Mouse (Mus musculus) granulocyte monocyte progenitor cell, adult 5-6 weeks (primary cell): ENCODE results near the gene Ryk. TPM values are rescaled to one million over a fixed set of nuclear protein-coding genes. Genes with fewer than 3 reads are reported as not detected.

Experiments
- ATAC-seq: replicated peaks from 2 replicates; pipeline ENCODE4 v1.8.0; 2016; ENCODE audit warnings: mild to moderate bottlenecking, moderate TSS enrichment, inconsistent platforms; ENCODE audit not compliant: poor library complexity, severe bottlenecking
- total RNA-seq, 2 experiments: library from RNA; stranded (forward) in 1 of 2; stranded (reverse) in 1 of 2; fragments of 200-712, 200-1000 nt in 1 of 2; fragments of >200 nt in 1 of 2; fragmentation: Nextera tagmentation in 1 of 2; gene quantifications; 2 replicates each; pipeline ENCODE4 v1.2.3; 2014 to 2017

The Ryk gene
- total RNA-seq, 2 experiments from 2014 or later, result 0.10 to 2.9 TPM

GRCm38 (mm10) chr9:102929776-102930175, 95.1 kb downstream of the Ryk start:
- ATAC-seq, result no peak

DNA sequence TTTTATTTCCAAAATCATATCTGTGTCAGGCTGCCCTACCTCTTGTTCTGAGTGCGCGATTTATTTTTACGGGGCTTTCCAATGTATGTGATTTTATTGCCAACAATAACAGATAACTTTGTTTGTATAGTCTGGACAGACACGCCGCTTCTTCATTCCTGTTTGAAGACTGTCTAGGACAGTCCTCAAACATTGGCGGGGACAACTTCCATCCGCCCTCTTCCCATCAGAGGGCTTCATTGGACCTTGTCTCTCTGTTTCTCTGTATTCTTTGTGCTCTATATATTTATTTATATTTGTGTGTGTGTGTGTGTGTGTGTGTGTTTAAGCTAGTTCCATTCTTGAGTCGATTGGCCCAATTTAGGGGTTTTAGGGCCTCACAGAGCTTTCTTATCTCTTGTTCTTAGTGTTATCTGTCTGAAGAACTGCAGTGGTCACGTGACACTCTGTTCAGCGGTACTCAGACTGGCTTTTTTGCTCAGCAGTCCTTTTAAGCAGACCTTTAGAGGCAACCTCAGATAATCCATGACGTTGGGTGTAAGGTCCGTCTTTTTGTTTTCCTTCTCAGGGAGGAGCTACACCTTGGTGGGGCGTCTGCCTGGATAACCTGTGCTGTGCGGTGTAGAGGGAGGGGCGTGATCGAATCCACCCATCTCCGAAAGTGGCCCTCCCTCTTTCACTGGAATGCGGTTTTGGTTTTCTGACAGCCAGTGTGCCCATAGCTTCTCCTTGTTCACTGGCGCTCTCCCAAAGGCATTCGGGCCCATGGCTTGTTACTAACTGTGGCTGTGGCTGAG, 99.4 kb downstream of the Ryk start:
- ATAC-seq, result no peak

DNA sequence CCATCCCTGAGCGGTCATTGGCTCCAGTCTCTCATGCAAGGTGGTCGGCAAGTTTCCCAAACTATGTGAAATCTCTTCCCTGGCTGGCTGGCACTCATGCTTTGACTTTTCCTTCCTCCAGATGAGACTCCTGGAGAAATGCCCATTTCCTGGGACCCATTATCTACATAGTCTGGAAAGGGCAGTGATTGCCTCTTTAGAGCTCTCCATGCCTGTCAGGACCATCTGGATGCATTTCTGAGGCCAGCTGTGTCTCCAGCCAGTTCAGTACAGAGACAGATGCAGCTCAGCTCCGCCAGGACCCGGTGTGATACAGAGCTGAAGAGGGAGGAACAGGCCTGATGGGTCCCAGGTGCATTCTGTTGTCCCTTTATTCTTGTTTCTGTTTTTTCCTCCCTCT, 107.5 kb downstream of the Ryk start:
- no peak for ATAC-seq

GRCm38 (mm10) chr9:102944891-102945290, 110.2 kb downstream of the Ryk start:
- no peak for ATAC-seq

GRCm38 (mm10) chr9:102946469-102947015, 111.8 kb downstream of the Ryk start:
- ATAC-seq, result no peak

DNA sequence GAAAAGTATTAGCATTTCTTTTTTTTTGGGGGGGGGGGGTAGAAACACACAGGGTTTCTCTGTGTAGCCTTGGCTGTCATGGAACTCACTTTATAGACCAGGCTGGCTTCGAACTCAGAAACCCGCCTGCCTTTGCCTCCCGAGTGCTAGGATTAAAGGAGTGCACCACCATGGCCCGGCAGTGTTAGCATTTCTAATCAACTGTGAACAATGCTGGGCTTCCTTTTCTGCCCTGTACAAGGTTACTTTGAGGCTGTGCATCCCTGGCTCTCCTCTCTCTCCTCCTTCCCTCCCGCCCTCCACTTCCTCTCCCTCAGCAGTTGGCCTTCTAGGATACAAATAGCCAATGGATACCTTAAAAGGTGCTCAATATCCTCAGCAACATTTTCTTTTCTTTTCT, 114.0 kb downstream of the Ryk start:
- ATAC-seq, result no peak

- ATAC-seq, result no peak
Measured at GRCm38 (mm10) chr9:102951091-102951994, 116.6 kb downstream of the Ryk start.

DNA sequence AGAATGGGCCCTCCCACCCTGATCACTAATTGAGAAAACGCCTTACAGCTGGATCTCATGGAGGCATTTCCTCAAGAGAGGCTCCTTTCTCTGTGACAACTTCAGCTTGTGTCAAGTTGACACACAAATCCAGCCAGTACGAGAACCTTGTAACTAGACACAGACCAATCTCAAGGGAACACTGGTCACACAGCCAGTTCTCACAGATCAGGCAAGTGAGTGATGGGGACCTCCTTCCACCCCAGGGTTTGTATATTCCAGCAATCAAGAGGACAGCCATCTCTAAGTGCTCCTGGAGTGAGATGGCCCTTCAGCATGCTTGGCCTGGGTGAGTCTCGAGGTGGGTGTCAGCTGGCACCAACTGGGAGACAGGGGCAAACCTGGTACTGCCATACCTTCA, 121.1 kb downstream of the Ryk start:
- no peak for ATAC-seq

Other genes starting within 250 kb of the Ryk start
- 111 and 222 TPM in 2 replicates for gene Anapc13, start 208.6 kb upstream of the Ryk start, total RNA-seq (2014; fragmentation: Nextera tagmentation)
- 120 and 157 TPM in 2 replicates for gene Anapc13, start 208.6 kb upstream of the Ryk start, total RNA-seq (2017)
- 35.8 and 36.3 TPM in 2 replicates for gene Cep63, start 208.4 kb upstream of the Ryk start, total RNA-seq (2014; fragmentation: Nextera tagmentation)
- gene Cep63, start 208.4 kb upstream of the Ryk start, total RNA-seq (2017), result 43.3 TPM in 2 replicates
- gene Amotl2, start 118.2 kb upstream of the Ryk start, total RNA-seq (2014; fragmentation: Nextera tagmentation), result 1.8 and 1.9 TPM in 2 replicates
- 2.5 and 2.6 TPM in 2 replicates for gene Amotl2, start 118.2 kb upstream of the Ryk start, total RNA-seq (2017)
- not detected in 2 replicates for gene Slco2a1, start 153.8 kb downstream of the Ryk start, total RNA-seq (2014; fragmentation: Nextera tagmentation)
- gene Slco2a1, start 153.8 kb downstream of the Ryk start, total RNA-seq (2017), result not detected in 2 replicates